Mouse (Mus musculus) forebrain, embryonic 16.5 days (tissue): Measurements from ENCODE around the gene Rhbg. TPM values are rescaled to one million over a fixed set of nuclear protein-coding genes. Genes with fewer than 3 reads are reported as not detected.

Source experiments
- ATAC-seq: fragments of 200-750 bp; cut with Nextera tagmentation; 2 replicates; pipeline ENCODE4 v1.8.0; 2017; ENCODE audit warnings: mild to moderate bottlenecking, moderate library complexity
- H3K27ac ChIP-seq: fragments of 300-500 bp; sonication (generic); 2 replicates; pipeline ENCODE4 v1.5.1; 2014; ENCODE audit warnings: low read length, control low read depth
- H3K27me3 ChIP-seq: fragments of 300-500 bp; sonication (generic); replicated peaks from 2 replicates; pipeline ENCODE4 v1.6.1; 2014; ENCODE audit warnings: low read length; ENCODE audit not compliant: control insufficient read depth, insufficient read depth
- H3K36me3 ChIP-seq: fragments of 300-500 bp; sonication (generic); 2 replicates; pipeline ENCODE4 v1.6.1; 2014; ENCODE audit not compliant: control insufficient read depth, insufficient read depth
- H3K4me1 ChIP-seq: fragments of 300-500 bp; sonication (generic); replicated peaks from 2 replicates; pipeline ENCODE4 v1.6.1; 2014; ENCODE audit warnings: low read length; ENCODE audit not compliant: control insufficient read depth, insufficient read depth
- H3K4me2 ChIP-seq: fragments of 300-500 bp; sonication (generic); 2 replicates; pipeline ENCODE4 v1.6.1; 2014; ENCODE audit warnings: mild to moderate bottlenecking, low read length, control low read depth
- H3K4me3 ChIP-seq: fragments of 300-500 bp; sonication (generic); replicated peaks from 2 replicates; pipeline ENCODE4 v1.5.1; 2014; ENCODE audit warnings: mild to moderate bottlenecking, low read length, control low read depth
- H3K9ac ChIP-seq: fragments of 300-500 bp; sonication (generic); replicated peaks from 2 replicates; pipeline ENCODE4 v1.6.1; 2014; ENCODE audit warnings: low read depth, low read length, control low read depth
- H3K9me3 ChIP-seq: fragments of 300-500 bp; sonication (generic); 2 replicates; pipeline ENCODE4 v1.6.1; 2016; ENCODE audit warnings: low read length; ENCODE audit not compliant: control insufficient read depth
- WGBS: fragments of 180-500 bp; shearing (Covaris S2); extraction: QIAGEN DNeasy Blood & Tissue Kit; methylation state at CpG from one replicate; pipeline ENCODE4 v1.1.7; 2014; 5-methylcytosine and 5-hydroxymethylcytosine counted together
- polyA plus RNA-seq: library from polyadenylated mRNA; unstranded; fragments of >200 nt; fragmentation: Nextera tagmentation; extraction: Ambion mirVana; gene quantifications from 2 replicates; pipeline ENCODE4 v1.2.1, GENCODE M21; 2015

Gene Rhbg
- polyA plus RNA-seq, 1 experiment from 2014 or later = not detected

GRCm38 (mm10) chr3:88203456-88203855 is 51.1 kb downstream of the Rhbg start:
- Histone ChIP-seq H3K27me3 (no peaks in the 10 kb centered on the region), H3K27ac (peak overlapping the region; percentile 100), H3K36me3 (no peaks in the 10 kb centered on the region), H3K9me3 (no peaks in the 10 kb centered on the region), H3K4me3 (peak overlapping the region; percentile 23; the same call in 1 of the 2 replicates), H3K9ac (peak overlapping the region; percentile 100), H3K4me1 (peaks cover 68% of the 10 kb centered on the region), H3K4me2 (peak overlapping the region; percentile 67)
- 5% methylated on average over 5 of the region's 5 CpGs for WGBS
- ATAC-seq = no peak

- ATAC-seq = no peak
- Histone ChIP-seq H3K4me3 (peak overlapping the region; percentile 13), H3K4me1 (peaks cover 72% of the 10 kb centered on the region), H3K27me3 (no peaks in the 10 kb centered on the region), H3K27ac (peak overlapping the region; percentile 100), H3K36me3 (no peaks in the 10 kb centered on the region), H3K4me2 (peak overlapping the region; percentile 67), H3K9me3 (no peaks in the 10 kb centered on the region), H3K9ac (peak overlapping the region; percentile 100)
- 15% methylated on average over 6 of the region's 6 CpGs for WGBS
Measured at GRCm38 (mm10) chr3:88202986-88203385, 51.5 kb downstream of the Rhbg start.

DNA sequence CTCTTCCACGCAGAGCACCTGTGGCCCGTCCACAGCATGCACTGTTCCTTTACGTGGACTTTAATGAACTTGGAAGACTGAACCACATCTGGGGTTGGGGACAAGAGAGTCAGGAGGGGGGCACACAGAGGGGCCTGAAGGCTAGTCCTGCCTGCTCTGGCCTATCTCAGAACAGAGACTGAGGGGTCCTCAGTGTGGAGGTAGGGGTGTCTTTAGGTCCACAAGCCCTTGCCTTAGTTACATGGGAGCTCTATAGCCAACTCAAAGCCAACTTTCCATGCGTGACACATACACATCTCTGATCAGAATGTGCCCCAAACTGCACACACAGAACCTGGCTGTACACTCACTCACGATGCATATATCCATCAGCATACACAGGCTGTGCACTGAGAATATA is 52.9 kb downstream of the Rhbg start:
- Histone ChIP-seq H3K9ac (peak overlapping the region; percentile 100), H3K4me1 (peaks cover 80% of the 10 kb centered on the region), H3K4me2 (peak overlapping the region; percentile 67), H3K9me3 (no peaks in the 10 kb centered on the region), H3K27ac (peak overlapping the region; percentile 100), H3K27me3 (no peaks in the 10 kb centered on the region), H3K4me3 (peak overlapping the region; percentile 64), H3K36me3 (no peaks in the 10 kb centered on the region)
- 12% methylated on average over 5 of the region's 5 CpGs for WGBS
- no peak for ATAC-seq

GRCm38 (mm10) chr3:88200972-88201330 is 53.6 kb downstream of the Rhbg start:
- no peaks in the 10 kb centered on the region for H3K27me3 ChIP-seq
- H3K4me3 ChIP-seq = peak overlapping the region; percentile 64
- no peak for ATAC-seq
- peaks cover 75% of the 10 kb centered on the region for H3K4me1 ChIP-seq
- 1% methylated on average over 37 of the region's 37 CpGs for WGBS
- H3K36me3 ChIP-seq = no peaks in the 10 kb centered on the region
- no peaks in the 10 kb centered on the region for H3K9me3 ChIP-seq
- peak overlapping the region; percentile 100 for H3K27ac ChIP-seq
- peak overlapping the region; percentile 67 for H3K4me2 ChIP-seq
- H3K9ac ChIP-seq = peak overlapping the region; percentile 100

- Histone ChIP-seq H3K36me3 (no peaks in the 10 kb centered on the region), H3K4me2 (peak overlapping the region; percentile 67), H3K4me3 (peak overlapping the region; percentile 64), H3K4me1 (peaks cover 69% of the 10 kb centered on the region), H3K27ac (peak overlapping the region; percentile 100), H3K27me3 (no peaks in the 10 kb centered on the region), H3K9ac (peak overlapping the region; percentile 100), H3K9me3 (no peaks in the 10 kb centered on the region)
- 2% methylated on average over 61 of the region's 61 CpGs for WGBS
- no peak for ATAC-seq
Measured at GRCm38 (mm10) chr3:88200161-88200971, 54.1 kb downstream of the Rhbg start.

- 29% methylated on average over 2 of the region's 2 CpGs for WGBS
- peak overlapping the region; percentile 100 for H3K27ac ChIP-seq
- ATAC-seq = no peak
- peak overlapping the region; percentile 67 for H3K4me2 ChIP-seq
- peaks cover 62% of the 10 kb centered on the region for H3K4me1 ChIP-seq
- H3K9ac ChIP-seq = peak overlapping the region; percentile 100
- no peaks in the 10 kb centered on the region for H3K27me3 ChIP-seq
- H3K4me3 ChIP-seq = no peak overlapping the region; the same call in 1 of the 2 replicates
- no peaks in the 10 kb centered on the region for H3K9me3 ChIP-seq
- H3K36me3 ChIP-seq = no peaks in the 10 kb centered on the region
Measured at GRCm38 (mm10) chr3:88199541-88200110, 54.9 kb downstream of the Rhbg start.

- ATAC-seq = no peak
- no peaks in the 10 kb centered on the region for H3K9me3 ChIP-seq
- peaks cover 51% of the 10 kb centered on the region for H3K4me1 ChIP-seq
- H3K4me2 ChIP-seq = peak overlapping the region; percentile 32
- H3K27me3 ChIP-seq = no peaks in the 10 kb centered on the region
- no peaks in the 10 kb centered on the region for H3K36me3 ChIP-seq
- H3K4me3 ChIP-seq = peak overlapping the region; percentile 13; the same call in 1 of the 2 replicates
- peak overlapping the region; percentile 54 for H3K9ac ChIP-seq
- WGBS = 15% methylated on average over 9 of the region's 9 CpGs
- peak overlapping the region; percentile 100 for H3K27ac ChIP-seq
Measured at GRCm38 (mm10) chr3:88198505-88199020, 55.9 kb downstream of the Rhbg start.

GRCm38 (mm10) chr3:88197741-88198504 is 56.6 kb downstream of the Rhbg start:
- Histone ChIP-seq H3K9me3 (no peaks in the 10 kb centered on the region), H3K27ac (peak overlapping the region; percentile 100), H3K4me1 (peaks cover 45% of the 10 kb centered on the region), H3K9ac (peak overlapping the region; percentile 54), H3K27me3 (no peaks in the 10 kb centered on the region), H3K4me2 (peak overlapping the region; percentile 32), H3K36me3 (no peaks in the 10 kb centered on the region), H3K4me3 (peak overlapping the region; percentile 13; the same call in 1 of the 2 replicates)
- no peak for ATAC-seq
- WGBS = 9% methylated on average over 10 of the region's 10 CpGs
